Mouse (Mus musculus) stomach, postnatal 0 days (tissue): ENCODE measurements around the gene Tdrd5.

Source experiments
- CTCF ChIP-seq: IDR thresholded peaks from 2 replicates; pipeline ENCODE4 v1.5.1; 2016; ENCODE audit warnings: antibody characterized with exemption, low read depth, mild to moderate bottlenecking, moderate library complexity
- EP300 ChIP-seq: optimal IDR thresholded peaks from 2 replicates; pipeline ENCODE3; 2016; ENCODE audit warnings: antibody characterized with exemption

GRCm38 (mm10) chr1:156217941-156218340, 85.5 kb downstream of the Tdrd5 start:
- TF ChIP-seq CTCF (no peak), EP300 (no peak)
